ENCODE assay signal across 8 mouse cellular contexts in the genomic region with DNA sequence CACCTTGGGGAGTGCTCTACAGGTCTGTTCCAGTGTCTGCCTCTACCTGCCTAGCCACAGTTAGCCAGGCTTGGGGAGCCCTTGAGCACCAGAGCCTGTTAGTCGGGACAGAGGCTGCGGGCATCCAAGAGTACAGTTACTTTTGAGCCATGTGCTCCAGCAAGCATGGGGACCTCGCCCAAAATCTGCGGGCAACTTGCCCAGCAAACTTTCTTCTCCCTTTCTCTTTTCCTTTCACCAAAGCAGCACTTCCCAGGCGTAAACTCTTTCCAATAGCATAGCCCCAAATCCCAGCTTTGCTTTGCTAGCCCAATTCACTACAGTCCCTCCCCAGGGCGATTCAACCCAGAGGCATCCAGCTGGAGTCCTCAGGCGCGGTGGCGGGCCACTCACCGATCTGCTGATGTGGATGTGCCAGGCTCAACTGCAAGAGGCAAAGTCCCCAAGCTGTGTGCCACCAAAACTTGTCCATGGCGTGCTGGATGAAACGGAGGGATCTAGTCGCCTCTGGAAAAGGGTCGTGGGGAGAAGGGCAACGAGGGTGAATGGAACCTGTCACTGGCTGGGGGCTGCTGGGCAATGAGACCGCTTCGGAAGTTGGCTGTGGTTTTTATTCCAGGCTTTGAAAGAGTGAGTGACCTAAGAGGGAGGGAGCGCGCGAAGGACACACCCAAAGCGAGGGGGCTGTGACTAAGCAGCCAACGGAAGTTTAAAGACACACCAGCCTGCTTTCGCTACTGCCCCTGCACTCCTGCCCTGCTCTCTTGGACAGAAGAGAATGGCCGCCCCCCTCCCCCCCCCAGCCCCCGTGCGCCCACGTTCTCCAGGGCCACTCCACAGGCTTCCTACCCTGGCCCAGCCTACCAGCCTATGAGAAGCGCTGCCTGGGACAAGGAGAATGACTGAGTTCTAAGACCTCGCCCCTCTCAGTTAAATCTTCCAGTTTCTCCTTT. TPM values are rescaled to one million over a fixed set of nuclear protein-coding genes. Genes with fewer than 3 reads are reported as not detected.
DNase-seq lines count a peak whose midpoint lies in the region; ATAC-seq and TF ChIP-seq lines count a peak whose summit lies in the region.

Gene Cd44, minus strand, starts transcription at position 791 of the 953 bp plus-strand sequence.

- no peaks in the 10 kb centered on the region for H3K9me3 ChIP-seq in lung, embryonic 16.5 days (ENCODE audit: control insufficient read depth, low read length)

- H3K4me2 ChIP-seq in lung, embryonic 16.5 days (ENCODE audit: low read depth, low read length), result peak within 1 kb of the TSS; percentile 60

- ATAC-seq in lung, embryonic 16.5 days (ENCODE audit: low read depth), result peak; percentile 94
- peak; percentile 79 for ATAC-seq in neutrophil, adult 5-6 weeks (ENCODE audit: extremely low read depth, insufficient number of reproducible peaks, low FRiP score, poor library complexity, severe bottlenecking)

- WGBS in kidney, adult 2 months, result 2% methylated on average over 29 of the region's 29 CpGs
- WGBS in lung, embryonic 16.5 days, result 1% methylated on average over 27 of the region's 29 CpGs

- TF ChIP-seq CTCF in kidney, adult 2 months (conservative IDR thresholded peaks at IDR 0.05; ENCODE audit: insufficient read depth, insufficient read length, low read depth, low read length), result no peak

- H3K27me3 ChIP-seq in kidney, adult 2 months (replicated peaks; ENCODE audit: control insufficient read depth, insufficient read depth, low read length), result no peaks in the 10 kb centered on the region; the same call in 1 of the 2 replicates
- H3K27me3 ChIP-seq in lung, embryonic 16.5 days (ENCODE audit: control insufficient read depth, insufficient read depth, low read depth, low read length), result no peaks in the 10 kb centered on the region

- no peaks in the 10 kb centered on the region for H3K36me3 ChIP-seq in kidney, adult 2 months (ENCODE audit: control insufficient read depth, insufficient read depth, low read length)
- no peaks in the 10 kb centered on the region for H3K36me3 ChIP-seq in lung, embryonic 16.5 days (ENCODE audit: control insufficient read depth, insufficient read depth, low read length)

- TF ChIP-seq POLR2A in kidney, adult 2 months (IDR thresholded peaks at IDR 0.05; ENCODE audit: low read depth, low read length), result no peak

- H3K4me3 ChIP-seq in kidney, adult 2 months (ENCODE audit: insufficient read depth, low read depth, low read length), result peak within 1 kb of the TSS; percentile 59
- peak within 1 kb of the TSS; percentile 53 for H3K4me3 ChIP-seq in lung, embryonic 16.5 days (ENCODE audit: low read length)

- peak; percentile 43 to 54 for DNase-seq in right cerebral cortex, postnatal 10 days (ENCODE audit: low spot score in 2 of 2)
- no peak for DNase-seq in right cerebral cortex, postnatal 36 days (ENCODE audit: low spot score in 2 of 2)
- peak; percentile 64 for DNase-seq in embryo, embryonic 9.5 days (ENCODE audit: extremely low spot score)
- DNase-seq in heart, adult 8-10 months (ENCODE audit: low spot score), result peak; percentile 57
- DNase-seq in kidney, adult 2 months, result peak; percentile 31
- peak; percentile 52 for DNase-seq in thymus, postnatal 25 days

- H3K27ac ChIP-seq in kidney, adult 2 months (ENCODE audit: insufficient read depth, low read depth, low read length), result no peak within 1 kb of the TSS
- peak within 1 kb of the TSS; percentile 47 for H3K27ac ChIP-seq in lung, embryonic 16.5 days (ENCODE audit: low read length)

- H3K9ac ChIP-seq in lung, embryonic 16.5 days (ENCODE audit: low read length), result peak within 1 kb of the TSS; percentile 66

- H3K4me1 ChIP-seq in kidney, adult 2 months (ENCODE audit: control insufficient read depth, insufficient read depth, low read length), result no peaks in the 10 kb centered on the region
- peaks cover 16% of the 10 kb centered on the region for H3K4me1 ChIP-seq in lung, embryonic 16.5 days (replicated peaks; ENCODE audit: control insufficient read depth, insufficient read depth, low read length)

RNA-seq across cellular contexts. Expression of gene Cd44, which starts in this region (rescaled TPM):
- 1 to 10 TPM; 5.6 to 9.5 (median 6.8) TPM for total RNA-seq in heart, adult 8-10 months (2022)
- 1.8 and 3.3 TPM in 2 replicates for polyA plus RNA-seq in kidney, adult 2 months (2012; rRNA removed)
- 34.8 and 35.7 TPM in 2 replicates for polyA plus RNA-seq in lung, embryonic 16.5 days (2015; fragmentation: Nextera tagmentation; extraction: Ambion mirVana)
- total RNA-seq in neutrophil, adult 5-6 weeks (2017), result 533 and 558 TPM in 2 replicates

Comparison
In these comparisons a context has a peak if more than half of its experiments do, and no peak if none do; other contexts are left out.
1. RNA of gene Cd44 (total RNA-seq): 533 to 558 TPM in neutrophil, adult 5-6 weeks; 5.6 to 9.5 TPM in heart, adult 8-10 months; every median in the first group is over 10 times any median in the second.
2. DNase-seq: peak in right cerebral cortex, postnatal 10 days (2 of 2), embryo, embryonic 9.5 days (single experiment), heart, adult 8-10 months (single experiment), kidney, adult 2 months (single experiment) and thymus, postnatal 25 days (single experiment); none in right cerebral cortex, postnatal 36 days (0 of 2).